Mouse (Mus musculus): ENCODE measurements around the gene Trip6. TPM values are rescaled to one million over a fixed set of nuclear protein-coding genes. Genes with fewer than 3 reads are reported as not detected.
"Not testable (repeated sequence)": the region's sequence is repeated elsewhere in the genome, so short reads cannot be mapped to it uniquely, and the experiment has no call there.

Gene Trip6
- total RNA-seq, 4 experiments from 2014 or later = 35.7 to 54.9 (median 48.5) TPM

DNA sequence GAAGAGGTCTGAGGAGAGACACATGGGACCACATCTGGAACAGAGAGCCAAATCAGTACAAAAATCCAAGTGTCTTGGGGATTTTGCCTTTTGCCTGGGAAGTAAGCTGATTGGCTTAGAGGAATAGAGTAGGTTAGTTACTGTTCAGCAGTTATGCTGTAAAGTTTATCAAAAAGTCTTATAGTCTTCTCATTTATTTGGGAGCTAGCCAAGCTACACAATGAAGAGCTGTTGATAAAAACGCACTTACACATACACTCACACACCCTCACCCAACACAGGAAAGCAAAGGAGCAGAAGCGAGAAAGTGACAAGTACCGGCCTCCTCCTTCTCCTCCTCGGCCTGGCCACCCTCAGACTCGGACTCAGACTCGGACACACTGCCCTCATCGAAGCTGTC, 15.0 kb downstream of the Trip6 start:
- DNase-seq = no peak

DNA sequence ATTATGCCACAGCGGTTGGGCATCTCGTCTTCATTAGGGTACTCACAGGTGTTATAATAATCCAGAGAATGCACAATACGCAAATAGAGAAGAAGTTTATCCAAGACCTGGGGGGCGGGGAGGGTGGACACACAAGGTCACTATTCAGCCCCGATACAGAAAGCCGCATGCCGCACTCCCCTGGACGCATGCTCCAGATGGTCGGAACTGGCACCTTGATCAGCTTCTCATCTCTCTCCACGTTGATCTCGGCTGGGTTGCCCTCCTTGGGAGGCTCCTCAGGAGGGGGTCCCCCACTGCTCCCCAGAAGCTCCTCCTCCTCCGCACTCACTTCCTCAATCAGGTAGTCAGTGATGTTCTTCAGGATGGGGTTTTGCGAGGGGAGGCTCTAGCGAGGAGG, 17.1 kb downstream of the Trip6 start:
- DNase-seq = no peak

GRCm38 (mm10) chr5:137295712-137296111, 18.5 kb downstream of the Trip6 start:
- DNase-seq = no peak

GRCm38 (mm10) chr5:137295296-137295695, 18.9 kb downstream of the Trip6 start:
- DNase-seq = no peak

GRCm38 (mm10) chr5:137294744-137295093, 19.5 kb downstream of the Trip6 start:
- DNase-seq = no peak

GRCm38 (mm10) chr5:137293839-137294743, 20.1 kb downstream of the Trip6 start, which contains the start of gene Ufsp1:
Gene Ufsp1 (plus strand): TSS chr5:137294629.
- peak; percentile 95 for DNase-seq

DNA sequence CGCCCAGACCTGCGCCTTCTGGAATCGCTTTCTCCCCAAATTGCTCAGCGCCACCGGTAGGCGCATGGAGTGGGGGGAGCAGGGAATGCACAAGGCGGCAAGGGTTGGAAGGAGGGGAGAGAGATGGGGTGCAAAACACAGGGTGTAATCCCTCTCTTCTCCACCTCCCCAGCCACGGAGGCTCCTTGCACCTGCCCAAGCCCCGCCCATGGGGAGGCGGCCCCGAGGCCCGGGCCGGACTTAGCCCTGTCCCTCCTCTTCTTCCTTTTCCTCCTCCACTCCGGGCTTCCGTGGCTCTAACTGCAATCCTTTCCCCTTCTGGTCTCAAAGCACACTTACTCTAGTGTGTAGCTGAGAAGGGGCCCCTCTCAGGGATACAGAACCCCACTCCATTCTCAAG, 20.9 kb downstream of the Trip6 start:
- DNase-seq = peak; percentile 80

- DNase-seq = no peak
These were observed 22.8 kb downstream of the Trip6 start for GRCm38 (mm10) chr5:137291381-137291926.

- no peak for DNase-seq
These were observed 23.5 kb downstream of the Trip6 start for GRCm38 (mm10) chr5:137290677-137291076.

DNA sequence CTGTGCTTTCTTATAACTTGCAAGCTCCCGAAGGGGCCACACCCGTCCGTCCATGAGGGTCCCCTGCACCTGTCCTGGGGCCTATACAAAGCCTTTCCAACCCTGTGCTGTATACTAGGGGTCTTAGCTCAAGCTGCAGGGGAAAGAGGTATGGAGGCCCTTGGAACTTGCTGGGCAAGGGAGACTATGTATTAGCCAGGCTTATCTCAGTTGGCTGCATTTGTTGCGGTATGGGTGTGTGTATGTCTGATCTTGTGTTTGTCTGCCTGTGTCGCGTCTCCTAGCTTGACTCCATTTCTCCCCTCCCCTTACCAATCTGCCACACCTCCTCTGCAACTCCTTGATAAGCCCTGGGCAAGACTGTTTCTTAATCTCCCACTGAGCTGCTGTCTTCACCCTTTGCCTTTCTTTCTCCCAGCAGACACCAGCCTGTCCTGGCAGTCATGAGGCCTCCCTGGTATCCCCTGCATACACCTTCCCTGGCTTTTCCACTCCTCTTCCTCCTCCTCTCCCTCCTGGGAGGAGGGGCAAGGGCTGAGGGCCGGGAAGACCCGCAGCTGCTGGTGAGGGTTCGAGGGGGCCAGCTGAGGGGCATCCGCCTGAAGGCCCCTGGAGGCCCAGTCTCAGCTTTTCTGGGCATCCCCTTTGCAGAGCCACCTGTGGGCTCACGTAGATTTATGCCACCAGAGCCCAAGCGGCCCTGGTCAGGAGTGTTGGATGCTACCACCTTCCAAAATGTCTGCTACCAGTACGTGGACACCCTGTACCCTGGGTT, 24.4 kb downstream of the Trip6 start:
- DNase-seq = no peak

DNA sequence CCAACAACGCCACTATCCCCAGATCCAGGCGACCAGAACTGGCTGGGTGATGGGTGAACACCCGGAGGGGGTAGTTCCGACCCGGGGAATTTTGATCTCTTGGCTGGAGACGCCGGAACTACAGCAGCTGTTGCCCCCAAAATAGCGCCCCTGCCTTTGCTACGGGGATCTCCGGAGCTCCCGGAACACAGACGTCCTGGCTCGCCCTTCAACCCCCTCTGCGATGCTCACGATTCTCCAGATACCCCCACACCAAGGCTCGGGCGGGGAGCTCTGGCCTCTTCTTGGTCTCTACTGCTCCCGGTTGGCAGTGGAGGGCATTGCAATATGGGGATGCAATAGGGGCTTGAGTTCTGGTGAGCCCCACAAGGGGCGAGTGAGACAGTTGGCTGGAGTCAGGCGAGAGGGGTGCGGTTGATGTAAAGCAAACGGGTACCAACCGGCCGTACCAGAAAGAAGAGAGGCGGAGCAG, 25.2 kb downstream of the Trip6 start:
- DNase-seq = no peak

DNA sequence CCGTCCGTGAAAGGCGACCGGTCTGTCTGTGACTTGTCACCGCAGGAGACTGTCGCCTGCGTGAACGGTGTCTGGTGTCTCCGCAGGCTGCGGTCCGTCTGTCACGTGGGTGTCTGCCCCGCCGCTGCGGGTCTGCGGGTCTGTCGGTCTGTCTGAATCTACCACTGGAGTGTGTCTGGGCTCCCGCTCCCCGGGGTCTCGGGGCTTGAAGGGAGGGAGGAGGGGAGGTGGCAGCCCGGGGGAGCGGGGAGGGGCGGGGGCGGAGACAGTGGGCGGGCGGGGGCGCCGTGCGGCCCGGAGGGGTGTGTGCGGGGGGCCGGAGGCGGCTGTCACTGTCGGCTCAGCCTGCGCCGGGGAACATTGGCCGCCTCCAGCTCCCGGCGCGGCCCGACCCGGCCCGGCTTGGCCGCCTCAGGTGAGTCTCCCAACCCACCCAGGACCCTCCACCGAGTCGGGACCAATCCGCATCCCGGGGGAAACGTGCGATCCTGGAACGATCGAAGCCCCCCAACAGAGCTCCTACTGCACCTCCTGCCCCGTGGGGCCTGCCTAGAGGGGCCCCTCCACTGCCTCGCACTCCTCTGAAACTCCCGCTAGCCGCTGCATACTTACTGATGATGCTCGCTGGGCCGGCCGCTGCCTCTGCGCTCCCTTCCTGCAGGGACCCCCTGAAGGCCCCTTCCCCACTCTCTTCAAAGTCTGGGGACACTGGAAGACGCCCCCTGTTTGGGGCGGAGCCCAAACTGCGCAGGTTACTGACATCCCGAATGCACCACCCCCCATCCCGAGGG, 26.1 kb downstream of the Trip6 start:
- DNase-seq = no peak

GRCm38 (mm10) chr5:137287032-137287952, 26.9 kb downstream of the Trip6 start, which contains the start of gene Ache:
Gene Ache (plus strand): TSS chr5:137287519.
- DNase-seq = no peak

DNA sequence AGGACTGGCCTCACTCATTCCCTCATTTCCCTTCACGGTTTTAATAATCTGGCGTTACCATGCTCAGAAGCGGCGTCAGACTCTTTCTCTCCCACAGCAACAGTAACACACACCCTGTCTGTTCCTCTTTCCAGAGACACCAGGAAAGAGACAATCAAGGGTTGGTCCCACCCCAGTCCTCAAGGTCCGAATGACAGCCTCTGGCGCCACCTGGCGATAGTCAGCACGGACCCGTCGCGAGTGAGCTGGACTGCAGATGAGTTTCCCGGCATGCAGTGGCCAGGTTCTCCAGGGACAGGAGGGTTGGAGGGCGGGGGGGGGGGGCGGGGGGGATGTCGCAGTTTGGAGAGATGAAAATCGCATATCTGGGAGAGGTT, 27.6 kb downstream of the Trip6 start:
- peak; percentile 74 for DNase-seq

GRCm38 (mm10) chr5:137285986-137286385, 28.2 kb downstream of the Trip6 start:
- no peak for DNase-seq

- no peak for DNase-seq
These were observed 29.2 kb downstream of the Trip6 start for GRCm38 (mm10) chr5:137285045-137285444.

DNA sequence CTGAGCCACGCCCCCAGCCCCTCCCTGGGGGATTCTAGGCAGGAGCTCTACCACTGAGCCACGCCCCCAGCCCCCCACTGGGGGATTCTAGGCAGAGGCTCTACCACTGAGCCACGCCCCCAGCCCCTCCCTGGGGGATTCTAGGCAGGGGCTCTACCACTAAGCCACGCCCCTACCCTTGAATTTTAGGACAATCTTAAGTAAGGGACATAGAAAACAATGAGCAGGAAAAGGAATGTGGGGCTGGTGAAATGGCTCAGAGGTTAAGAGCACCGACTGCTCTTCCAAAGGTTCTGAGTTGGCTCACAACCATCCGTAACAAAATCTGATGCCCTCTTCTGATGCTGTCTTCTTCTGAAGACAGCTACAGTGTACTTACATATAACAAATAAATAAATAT, 29.8 kb downstream of the Trip6 start:
- not testable (repeated sequence) for DNase-seq

- no peak for DNase-seq
These were observed 36.6 kb downstream of the Trip6 start for GRCm38 (mm10) chr5:137277360-137278342.

DNA sequence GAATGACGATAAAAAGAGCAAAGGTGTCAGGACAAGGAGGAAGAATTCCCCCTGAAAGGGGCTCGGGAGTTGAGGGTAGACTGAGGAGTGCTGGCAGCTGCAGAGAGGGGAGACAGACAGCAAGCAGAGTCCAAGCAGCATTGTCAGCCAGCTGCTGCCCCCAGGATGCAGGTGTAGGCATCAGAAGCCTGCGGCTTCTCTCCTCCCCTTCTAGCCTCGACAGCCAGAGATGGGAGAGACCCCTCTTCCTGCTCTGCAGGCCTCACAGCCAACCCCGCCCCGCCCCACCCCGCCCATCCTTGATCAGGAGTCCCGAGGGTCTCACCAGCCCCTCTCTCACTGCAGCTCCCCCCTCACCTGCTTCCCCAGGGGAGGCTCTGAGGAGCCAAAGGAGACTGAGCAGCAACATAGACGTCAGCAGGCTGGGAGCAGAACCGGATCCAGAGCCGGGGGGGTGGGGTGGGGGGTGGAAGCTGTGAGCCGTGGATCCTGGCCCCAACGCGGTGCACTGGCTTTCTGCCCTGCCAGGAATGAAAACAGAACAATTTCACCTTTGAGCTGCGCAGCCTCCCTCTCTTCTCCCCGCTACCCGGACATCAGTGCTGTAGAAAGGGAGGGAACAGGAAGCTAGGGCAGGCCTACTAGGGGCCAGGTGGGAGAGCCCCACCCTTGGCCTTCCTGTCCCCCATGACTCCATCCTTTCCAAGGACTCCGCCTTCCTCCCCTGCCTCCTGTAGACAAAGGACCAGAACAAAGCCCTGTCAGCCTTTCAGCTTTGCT, 45.9 kb downstream of the Trip6 start:
- DNase-seq = no peak
